Mouse (Mus musculus) erythroblast, embryonic 14.5 days (primary cell): ENCODE measurements at regions not wholly inside any gene's neighbourhood (a gene's known extent, or its start where the extent isn't known, plus 50 kb on each side); places are given as distances from the start of the nearest gene placed in this dataset.

Experiments
- GATA1 ChIP-seq: IDR thresholded peaks from 2 replicates; pipeline ENCODE4 v1.6.1; 2012; ENCODE audit warnings: low read length, inconsistent platforms, mixed read lengths
- TAL1 ChIP-seq: IDR thresholded peaks from 3 replicates; pipeline ENCODE4 v1.6.1; 2012; ENCODE audit warnings: low read length, inconsistent platforms, mixed read lengths

- TF ChIP-seq GATA1 (no peak), TAL1 (no peak)
Observed at GRCm38 (mm10) chr7:73087496-73088185, 287.7 kb upstream of the Rgma start.
